Mouse (Mus musculus) stomach, postnatal 0 days (tissue): ENCODE data around the gene Med22. TPM values are rescaled to one million over a fixed set of nuclear protein-coding genes. Genes with fewer than 3 reads are reported as not detected.

Experiments used
- ATAC-seq: fragments of 200-750 bp; cut with Nextera tagmentation; 2 replicates; pipeline ENCODE4 v1.8.0; 2017; ENCODE audit not compliant: low FRiP score, low TSS enrichment
- DNase-seq: peaks from one replicate; pipeline ENCODE4 v3.0.0-alpha.2; 2016; ENCODE audit warnings: low spot score
- H3K27ac ChIP-seq: fragments of 300-500 bp; sonication (generic); replicated peaks from 2 replicates; pipeline ENCODE4 v1.5.1; 2014; ENCODE audit warnings: mild to moderate bottlenecking, control low read depth
- H3K27me3 ChIP-seq: fragments of 300-500 bp; sonication (generic); 2 replicates; pipeline ENCODE4 v1.6.1; 2014; ENCODE audit warnings: low read length; ENCODE audit not compliant: control insufficient read depth, insufficient read depth
- H3K36me3 ChIP-seq: fragments of 300-500 bp; sonication (generic); 2 replicates; pipeline ENCODE4 v1.6.1; 2014; ENCODE audit warnings: low read length, mixed read lengths; ENCODE audit not compliant: control insufficient read depth, insufficient read depth
- H3K4me1 ChIP-seq: fragments of 300-500 bp; sonication (generic); replicated peaks from 2 replicates; pipeline ENCODE4 v1.6.1; 2014; ENCODE audit warnings: antibody characterized with exemption; ENCODE audit not compliant: control insufficient read depth, insufficient read depth
- H3K4me2 ChIP-seq: fragments of 300-500 bp; sonication (generic); replicated peaks from 2 replicates; pipeline ENCODE4 v1.6.1; 2014; ENCODE audit warnings: low read depth, mild to moderate bottlenecking, control low read depth, moderate library complexity
- H3K4me3 ChIP-seq: fragments of 300-500 bp; sonication (generic); 2 replicates; pipeline ENCODE4 v1.5.1; 2014; ENCODE audit warnings: low read depth, low read length, control low read depth
- H3K9ac ChIP-seq: fragments of 300-500 bp; sonication (generic); 2 replicates; pipeline ENCODE4 v1.6.1; 2014; ENCODE audit warnings: mild to moderate bottlenecking, low read length, control low read depth, mixed read lengths
- H3K9me3 ChIP-seq: fragments of 300-500 bp; sonication (generic); 2 replicates; pipeline ENCODE4 v1.6.1; 2016; ENCODE audit warnings: low read length; ENCODE audit not compliant: control insufficient read depth
- CTCF ChIP-seq: IDR thresholded peaks from 2 replicates; pipeline ENCODE4 v1.5.1; 2016; ENCODE audit warnings: antibody characterized with exemption, low read depth, mild to moderate bottlenecking, moderate library complexity
- EP300 ChIP-seq: optimal IDR thresholded peaks from 2 replicates; pipeline ENCODE3; 2016; ENCODE audit warnings: antibody characterized with exemption
- WGBS: fragments of 180-500 bp; shearing (Covaris S2); extraction: QIAGEN DNeasy Blood & Tissue Kit; methylation state at CpG from one replicate; pipeline ENCODE4 v1.1.7; 2014; 5-methylcytosine and 5-hydroxymethylcytosine counted together
- polyA plus RNA-seq: library from polyadenylated mRNA; unstranded; fragments of >200 nt; fragmentation: Nextera tagmentation; extraction: Ambion mirVana; gene quantifications from 2 replicates; pipeline ENCODE4 v1.2.1, GENCODE M21; 2015

Gene Med22
- polyA plus RNA-seq, 1 experiment from 2014 or later, result 22.5 TPM

- H3K27me3 ChIP-seq, result no peaks in the 10 kb centered on the region
- DNase-seq (peak; percentile 86), ATAC-seq (peak; percentile 89)
- TF ChIP-seq EP300 (no peak), CTCF (no peak; the same call in 1 of the 2 replicates)
- WGBS, result 37% methylated on average over 9 of the region's 9 CpGs
- no peaks in the 10 kb centered on the region for H3K9me3 ChIP-seq
- no peak overlapping the region for H3K4me2 ChIP-seq
- no peak overlapping the region for H3K4me3 ChIP-seq
- H3K36me3 ChIP-seq, result peaks cover 46% of the 10 kb centered on the region
- H3K27ac ChIP-seq, result no peak overlapping the region
- H3K4me1 ChIP-seq, result 0 out of 2 replicates have a peak, but pooled peaks cover 8% of the 10 kb centered on the region
- no peak overlapping the region for H3K9ac ChIP-seq
Observed at GRCm38 (mm10) chr2:26921784-26922183, 11.3 kb upstream of the Med22 start.

DNA sequence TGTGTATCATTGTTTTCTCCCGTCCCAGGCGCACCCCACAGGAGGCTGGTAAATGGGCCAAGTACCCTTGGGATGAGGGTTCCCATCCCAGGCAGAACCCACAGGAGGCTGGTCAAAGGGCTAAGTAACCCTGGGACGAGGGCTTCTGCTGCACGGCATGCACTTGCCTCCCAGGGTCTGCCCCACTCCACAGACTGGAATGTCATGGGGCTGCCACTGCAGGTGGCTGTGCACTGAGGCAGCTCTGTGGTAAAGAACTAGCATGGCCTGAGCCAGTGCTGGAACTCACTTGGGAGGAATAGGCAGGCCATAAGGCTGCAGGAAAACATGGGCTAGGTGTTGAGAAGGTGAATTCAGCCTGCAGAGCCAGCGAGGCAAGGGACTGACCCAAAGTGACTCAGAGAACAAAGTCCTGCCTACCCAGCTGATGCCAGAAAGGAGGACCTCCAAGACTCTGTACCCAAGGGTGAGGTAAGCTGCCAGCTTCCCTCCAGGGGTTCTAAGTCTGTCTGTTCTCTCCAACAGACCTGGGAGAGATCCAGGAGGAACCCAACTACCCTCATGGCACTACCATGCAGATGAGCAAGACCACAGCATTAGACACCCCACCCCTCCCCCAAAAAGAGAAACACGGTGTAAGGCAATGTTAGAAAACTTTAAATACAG is 9.8 kb upstream of the Med22 start:
- DNase-seq (no peak), ATAC-seq (no peak)
- TF ChIP-seq EP300, result no peak
- no peak for TF ChIP-seq CTCF
- Histone ChIP-seq H3K4me2 (no peak overlapping the region), H3K36me3 (peaks cover 37% of the 10 kb centered on the region), H3K27ac (no peak overlapping the region), H3K4me1 (peaks cover 10% of the 10 kb centered on the region; the same call in 1 of the 2 replicates), H3K9ac (no peak overlapping the region), H3K4me3 (no peak overlapping the region), H3K27me3 (no peaks in the 10 kb centered on the region), H3K9me3 (no peaks in the 10 kb centered on the region)
- WGBS, result 84% methylated on average over 6 of the region's 6 CpGs

DNA sequence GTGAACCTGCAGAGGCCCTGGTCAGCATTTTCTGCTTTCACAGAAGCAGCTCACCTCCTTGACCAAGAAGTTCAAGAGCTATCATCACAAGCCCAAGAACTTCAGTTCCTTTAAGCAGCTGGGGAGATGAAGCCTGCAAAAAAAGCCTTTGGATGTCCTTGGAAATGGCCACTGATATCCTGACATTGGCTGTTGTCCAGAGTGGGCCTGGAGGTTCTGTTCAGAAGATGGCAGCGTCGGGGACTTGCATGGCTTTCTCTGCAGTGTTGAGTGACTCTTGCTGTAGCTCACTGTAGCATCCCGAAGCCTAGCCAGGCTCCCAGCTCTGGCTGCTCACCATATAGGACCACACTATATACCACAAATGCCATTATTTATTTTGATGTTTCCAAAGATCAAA is 9.2 kb upstream of the Med22 start:
- no peak overlapping the region for H3K9ac ChIP-seq
- 80% methylated on average over 3 of the region's 3 CpGs for WGBS
- H3K4me1 ChIP-seq, result peaks cover 10% of the 10 kb centered on the region; the same call in 1 of the 2 replicates
- no peak overlapping the region for H3K27ac ChIP-seq
- no peak overlapping the region for H3K4me2 ChIP-seq
- H3K9me3 ChIP-seq, result no peaks in the 10 kb centered on the region
- TF ChIP-seq EP300 (no peak), CTCF (no peak)
- no peaks in the 10 kb centered on the region for H3K27me3 ChIP-seq
- H3K4me3 ChIP-seq, result no peak overlapping the region
- no peak for ATAC-seq
- DNase-seq, result no peak
- peaks cover 31% of the 10 kb centered on the region; the same call in 1 of the 2 replicates for H3K36me3 ChIP-seq

DNA sequence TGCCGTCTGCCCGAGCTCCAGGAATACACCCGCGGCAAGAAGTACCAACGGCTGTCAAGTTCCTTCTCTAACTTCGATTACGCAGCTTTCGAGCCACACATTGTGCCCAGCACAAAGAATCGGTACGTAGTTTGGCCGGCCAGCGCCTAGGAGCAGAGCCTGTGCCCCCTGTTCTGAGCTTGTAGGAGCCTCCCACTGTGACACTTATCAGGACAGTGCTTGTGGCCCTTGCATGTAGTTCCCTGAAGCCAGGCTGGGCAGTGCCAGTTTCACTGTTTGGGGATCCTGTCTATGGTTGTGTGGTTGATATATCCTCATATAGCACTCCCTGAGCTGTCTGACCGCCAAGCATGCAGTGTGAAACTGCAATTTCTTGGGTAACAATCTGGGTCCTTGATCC is 6.3 kb upstream of the Med22 start:
- H3K4me2 ChIP-seq, result peak overlapping the region; percentile 95
- peak overlapping the region; percentile 92 for H3K27ac ChIP-seq
- DNase-seq, result no peak
- H3K9ac ChIP-seq, result peak overlapping the region; percentile 87
- no peaks in the 10 kb centered on the region for H3K27me3 ChIP-seq
- H3K9me3 ChIP-seq, result no peaks in the 10 kb centered on the region
- 0 out of 2 replicates have a peak, but pooled peaks have one; percentile 4 for ATAC-seq
- H3K36me3 ChIP-seq, result peaks cover 23% of the 10 kb centered on the region
- peaks cover 10% of the 10 kb centered on the region; the same call in 1 of the 2 replicates for H3K4me1 ChIP-seq
- peak overlapping the region; percentile 78 for H3K4me3 ChIP-seq
- WGBS, result 0% methylated on average over 13 of the region's 13 CpGs
- TF ChIP-seq EP300, result no peak
- no peak for TF ChIP-seq CTCF

DNA sequence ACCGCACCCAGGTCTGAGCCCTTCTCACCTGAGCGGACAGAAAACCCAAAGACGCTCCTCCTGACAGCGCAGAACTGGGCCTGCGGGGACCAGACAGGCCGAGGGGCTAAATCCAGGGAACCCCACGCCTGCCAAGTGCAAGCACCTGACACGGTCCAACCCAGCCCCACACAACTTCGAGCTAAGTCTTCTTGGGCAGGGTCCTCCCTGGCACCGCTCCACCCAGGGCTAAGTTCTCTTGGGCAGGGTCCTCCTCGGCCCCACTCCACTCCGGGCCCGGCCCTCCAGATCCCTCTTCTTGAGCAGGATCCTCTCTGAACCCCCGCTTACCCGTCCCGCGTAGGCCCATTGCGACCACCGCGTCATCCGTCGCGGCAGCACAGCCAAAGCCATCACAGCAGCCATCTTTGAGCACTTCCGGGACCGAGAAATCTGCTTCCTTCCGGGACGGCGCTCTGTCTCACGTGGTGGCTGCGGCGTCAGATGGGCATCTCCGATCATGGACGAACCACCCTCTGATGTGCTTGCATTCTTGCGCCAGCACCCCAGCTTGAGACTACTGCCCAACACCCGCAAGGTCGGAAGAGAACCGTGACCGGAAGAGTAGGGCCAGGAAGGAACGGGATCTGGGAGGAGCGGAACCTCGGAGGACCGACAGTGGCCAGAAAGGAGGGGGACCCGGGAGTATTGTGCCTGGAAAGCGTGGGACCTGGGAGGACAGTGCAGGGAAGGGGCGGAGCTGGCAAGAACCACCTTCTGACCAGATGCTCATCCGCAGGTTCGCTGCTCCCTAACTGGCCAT is 5.7 kb upstream of the Med22 start, which contains the start of the genes Surf2 and Surf1:
Gene Surf2, plus strand, starts transcription at position 441 of the 802 bp plus-strand sequence.
Gene Surf1, minus strand, starts transcription at position 604 of the 802 bp plus-strand sequence.
- peak within 1 kb of the TSS; percentile 95 for H3K4me2 ChIP-seq
- peak; percentile 72 for ATAC-seq
- TF ChIP-seq CTCF (no peak), EP300 (no peak)
- peak within 1 kb of the TSS; percentile 92 for H3K27ac ChIP-seq
- H3K9ac ChIP-seq, result peak within 1 kb of the TSS; percentile 87
- H3K36me3 ChIP-seq, result peaks cover 19% of the 10 kb centered on the region
- H3K27me3 ChIP-seq, result no peaks in the 10 kb centered on the region
- peak within 1 kb of the TSS; percentile 78 for H3K4me3 ChIP-seq
- WGBS, result 2% methylated on average over 47 of the region's 47 CpGs
- H3K9me3 ChIP-seq, result no peaks in the 10 kb centered on the region
- DNase-seq, result peak; percentile 83
- H3K4me1 ChIP-seq, result peaks cover 10% of the 10 kb centered on the region; the same call in 1 of the 2 replicates
